Mouse (Mus musculus) neural tube, embryonic 12.5 days (tissue): ENCODE results near the gene Nrbp1. TPM values are rescaled to one million over a fixed set of nuclear protein-coding genes. Genes with fewer than 3 reads are reported as not detected.
"Not testable (repeated sequence)": the region's sequence is repeated elsewhere in the genome, so short reads cannot be mapped to it uniquely, and the experiment has no call there.

Source experiments
- ATAC-seq: fragments of 200-750 bp; cut with Nextera tagmentation; 2 replicates; pipeline ENCODE4 v1.8.0; 2017; ENCODE audit warnings: low read depth, mild to moderate bottlenecking, moderate TSS enrichment, moderate library complexity; ENCODE audit not compliant: low FRiP score
- H3K27ac ChIP-seq: fragments of 300-500 bp; sonication (generic); 2 replicates; pipeline ENCODE4 v1.5.1; 2016
- H3K27me3 ChIP-seq: fragments of 300-500 bp; sonication (generic); replicated peaks from 2 replicates; pipeline ENCODE4 v1.6.1; 2016; ENCODE audit warnings: mild to moderate bottlenecking
- H3K36me3 ChIP-seq: fragments of 300-500 bp; sonication (generic); 2 replicates; pipeline ENCODE4 v1.6.1; 2016; ENCODE audit warnings: mild to moderate bottlenecking
- H3K4me1 ChIP-seq: fragments of 300-500 bp; sonication (generic); 2 replicates; pipeline ENCODE4 v1.6.1; 2016
- H3K4me2 ChIP-seq: fragments of 300-500 bp; sonication (generic); replicated peaks from 2 replicates; pipeline ENCODE4 v1.6.1; 2016; ENCODE audit warnings: mild to moderate bottlenecking
- H3K4me3 ChIP-seq: fragments of 300-500 bp; sonication (generic); 2 replicates; pipeline ENCODE4 v1.5.1; 2016
- H3K9ac ChIP-seq: fragments of 300-500 bp; sonication (generic); 2 replicates; pipeline ENCODE4 v1.6.1; 2016; ENCODE audit warnings: mild to moderate bottlenecking
- H3K9me3 ChIP-seq: fragments of 300-500 bp; sonication (generic); 2 replicates; pipeline ENCODE4 v1.6.1; 2016; ENCODE audit warnings: mild to moderate bottlenecking
- WGBS: fragments of 180-500 bp; shearing (Covaris S2); methylation state at CpG from one replicate; pipeline ENCODE4 v1.1.7; 2016; 5-methylcytosine and 5-hydroxymethylcytosine counted together
- polyA plus RNA-seq: library from polyadenylated mRNA; unstranded; fragments of >200 nt; fragmentation: Nextera tagmentation; extraction: Ambion mirVana; gene quantifications from 2 replicates; pipeline ENCODE4 v1.2.1, GENCODE M21; 2016

Nrbp1 gene
- polyA plus RNA-seq, 1 experiment from 2014 or later: 150 TPM

DNA sequence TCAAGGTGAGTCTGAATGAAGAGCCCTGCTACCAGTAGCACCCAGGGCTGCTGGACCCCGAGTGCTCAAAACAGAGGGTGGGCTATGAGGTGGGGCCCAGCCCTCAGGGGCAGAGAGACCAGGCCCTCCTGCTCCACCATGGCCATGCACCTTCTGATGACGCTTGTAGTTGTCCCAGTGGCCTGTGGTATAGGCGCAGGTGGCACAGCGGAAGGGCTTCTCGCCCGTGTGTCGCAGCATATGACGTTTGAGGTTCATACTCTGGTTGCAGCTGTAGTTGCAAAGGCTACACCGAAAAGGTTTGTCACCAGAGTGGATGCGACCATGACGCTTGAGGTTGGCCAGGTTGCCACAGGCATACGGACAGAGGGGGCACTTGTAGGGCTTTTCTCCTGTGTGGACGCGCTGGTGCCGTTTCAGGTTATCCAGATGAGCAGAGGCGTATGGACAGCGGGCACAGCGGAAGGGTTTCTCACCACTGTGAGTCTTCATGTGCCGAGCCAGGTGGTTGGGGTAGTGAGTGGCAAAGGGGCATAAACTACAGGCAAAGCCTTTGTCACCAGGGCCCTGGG is 41.3 kb upstream of the Nrbp1 start:
- ATAC-seq: no peak
- peaks cover 84% of the 10 kb centered on the region for H3K36me3 ChIP-seq
- WGBS: 93% methylated on average over 19 of the region's 19 CpGs
- peaks cover 25% of the 10 kb centered on the region for H3K4me1 ChIP-seq
- no peak overlapping the region for H3K4me3 ChIP-seq
- H3K27me3 ChIP-seq: no peaks in the 10 kb centered on the region
- H3K27ac ChIP-seq: no peak overlapping the region
- peaks cover 5% of the 10 kb centered on the region for H3K9me3 ChIP-seq
- no peak overlapping the region for H3K9ac ChIP-seq
- H3K4me2 ChIP-seq: no peak overlapping the region

DNA sequence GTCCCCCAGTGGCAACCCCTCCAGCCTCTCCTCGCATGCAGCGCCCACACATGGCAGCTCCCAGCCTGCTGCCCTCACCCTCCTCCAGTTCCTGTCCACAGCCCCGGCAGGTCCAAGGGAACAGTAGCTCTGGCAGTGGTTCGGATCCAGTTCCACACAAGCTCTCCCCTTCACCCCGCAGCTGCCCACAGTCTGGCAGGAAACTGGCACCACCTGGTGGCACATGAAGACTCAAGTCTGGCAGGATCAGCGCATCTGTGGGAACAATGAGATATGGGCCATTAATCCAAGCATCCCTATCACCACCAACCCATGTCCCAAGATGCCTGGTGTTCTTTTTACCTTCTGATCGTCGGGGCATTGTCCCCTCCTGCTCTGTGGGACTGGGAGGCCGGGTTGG is 40.8 kb upstream of the Nrbp1 start:
- H3K27me3 ChIP-seq: no peaks in the 10 kb centered on the region
- H3K9ac ChIP-seq: peak overlapping the region; percentile 17; the same call in 1 of the 2 replicates
- H3K9me3 ChIP-seq: peaks cover 5% of the 10 kb centered on the region
- peaks cover 23% of the 10 kb centered on the region for H3K4me1 ChIP-seq
- no peak overlapping the region for H3K27ac ChIP-seq
- no peak for ATAC-seq
- 87% methylated on average over 9 of the region's 9 CpGs for WGBS
- 0 out of 2 replicates have a peak overlapping the region, but pooled peaks have one; percentile 0 for H3K4me3 ChIP-seq
- H3K4me2 ChIP-seq: peak overlapping the region; percentile 87; the same call in 1 of the 2 replicates
- H3K36me3 ChIP-seq: peaks cover 84% of the 10 kb centered on the region

DNA sequence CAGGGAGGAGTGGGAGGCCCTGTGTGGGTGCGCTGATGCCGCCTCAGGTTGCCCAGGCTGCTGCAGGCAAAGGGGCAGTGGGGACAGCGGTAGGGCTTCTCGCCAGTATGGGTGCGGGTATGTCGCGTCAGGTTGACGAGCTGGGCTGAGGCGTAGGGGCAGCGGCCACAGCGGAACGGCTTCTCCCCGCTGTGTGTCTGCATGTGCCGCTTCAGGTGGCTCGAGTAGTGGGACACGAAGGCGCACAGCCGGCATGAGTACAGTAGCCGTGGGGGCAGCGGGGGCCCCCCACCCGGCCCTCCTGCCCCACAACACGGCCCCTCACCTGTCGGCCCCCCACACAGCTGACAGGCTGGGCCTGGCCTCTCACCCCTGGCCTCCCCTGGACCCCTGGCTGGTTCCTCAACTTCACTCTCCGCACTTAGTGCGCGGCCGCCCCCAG is 40.3 kb upstream of the Nrbp1 start:
- Histone ChIP-seq H3K36me3 (peaks cover 84% of the 10 kb centered on the region), H3K4me2 (peak overlapping the region; percentile 87), H3K9me3 (peaks cover 5% of the 10 kb centered on the region), H3K9ac (peak overlapping the region; percentile 17; the same call in 1 of the 2 replicates), H3K4me3 (0 out of 2 replicates have a peak overlapping the region, but pooled peaks have one; percentile 0), H3K27ac (no peak overlapping the region), H3K4me1 (peaks cover 23% of the 10 kb centered on the region), H3K27me3 (no peaks in the 10 kb centered on the region)
- WGBS: 90% methylated on average over 27 of the region's 27 CpGs
- ATAC-seq: no peak

DNA sequence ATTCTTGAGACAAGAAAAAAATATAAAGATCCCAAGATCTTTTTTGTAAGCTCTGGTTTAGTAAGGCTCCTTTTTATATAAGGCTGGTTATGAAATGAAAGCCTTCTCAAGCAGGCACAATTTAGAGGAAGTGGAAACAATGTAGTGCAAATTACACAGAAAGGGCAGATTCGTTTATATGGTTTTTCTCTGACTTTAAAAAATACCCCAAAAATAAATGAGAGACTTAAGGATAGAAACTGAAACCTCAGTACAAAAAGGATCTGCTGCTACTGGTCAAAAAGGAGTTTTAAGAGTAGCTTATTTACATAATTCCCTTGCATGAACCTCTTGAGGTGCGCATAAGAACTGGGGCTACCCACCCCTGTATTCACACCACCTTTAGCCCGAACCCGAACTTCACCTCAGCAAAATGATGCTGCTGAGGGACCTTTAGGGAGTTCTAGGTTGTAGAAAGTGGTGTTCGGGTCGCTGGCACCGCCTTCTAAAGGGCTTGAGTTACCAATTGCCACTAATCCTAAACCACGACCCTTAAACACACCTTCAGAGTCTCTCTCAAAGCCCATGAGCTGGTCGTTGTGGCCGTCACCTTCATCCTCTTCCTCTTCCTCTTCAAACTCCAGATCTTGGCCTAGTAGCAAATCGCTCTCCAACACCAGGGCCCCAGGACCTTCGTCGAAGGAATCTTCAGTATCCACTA is 39.5 kb upstream of the Nrbp1 start:
- Histone ChIP-seq H3K4me1 (peaks cover 23% of the 10 kb centered on the region), H3K27me3 (no peaks in the 10 kb centered on the region), H3K27ac (peak overlapping the region; percentile 72; the same call in 1 of the 2 replicates), H3K4me3 (peak overlapping the region; percentile 88), H3K36me3 (peaks cover 83% of the 10 kb centered on the region), H3K4me2 (peak overlapping the region; percentile 87), H3K9ac (peak overlapping the region; percentile 88), H3K9me3 (peaks cover 5% of the 10 kb centered on the region)
- WGBS: 21% methylated on average over 13 of the region's 13 CpGs
- no peak for ATAC-seq

DNA sequence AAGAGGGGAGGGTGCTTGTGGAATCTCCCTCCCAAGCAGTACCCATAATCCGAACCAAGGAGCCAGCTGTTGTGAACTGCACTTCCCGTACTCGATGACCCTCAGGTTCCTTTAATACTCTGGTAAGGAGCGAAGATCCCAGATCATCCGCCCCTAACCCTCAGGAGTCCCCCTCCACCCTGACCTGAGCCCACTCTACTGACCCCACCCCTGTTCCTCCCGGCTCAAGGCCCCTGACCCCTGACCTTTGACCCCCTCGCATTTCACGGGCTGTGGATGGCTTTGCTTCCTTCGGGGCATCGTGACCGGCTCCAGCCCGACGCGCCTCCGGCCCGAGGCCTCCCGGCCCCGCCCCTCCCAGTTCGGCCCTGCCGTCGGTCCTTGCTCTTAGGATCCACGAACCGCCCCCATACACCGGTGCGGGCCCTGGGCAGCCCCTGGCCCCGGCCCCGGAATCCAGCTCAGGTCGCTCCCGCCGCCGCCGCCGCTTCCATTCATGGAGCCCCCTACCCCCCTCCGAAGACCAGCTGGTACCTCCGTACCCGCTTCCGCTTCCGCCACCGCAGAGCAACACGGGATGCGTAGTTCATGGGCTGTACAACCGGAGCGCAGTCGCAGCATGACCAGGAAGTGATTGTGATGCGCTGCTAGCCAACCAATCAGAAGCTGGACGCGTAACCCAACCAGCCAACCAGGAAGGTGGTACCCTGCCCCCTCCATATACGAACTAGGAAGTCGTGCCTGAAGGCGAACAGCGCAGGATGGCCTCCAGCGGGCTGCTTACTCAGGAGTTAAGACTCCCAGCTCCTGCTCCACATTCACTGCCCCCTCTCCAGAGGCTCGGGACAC is 38.7 kb upstream of the Nrbp1 start, which contains the start of gene Zfp513:
Zfp513 (minus strand) TSS at position 562 of the 849 bp plus-strand sequence.
- peaks cover 23% of the 10 kb centered on the region for H3K4me1 ChIP-seq
- WGBS: under 1% methylated on average over 53 of the region's 53 CpGs
- peaks cover 81% of the 10 kb centered on the region for H3K36me3 ChIP-seq

DNA sequence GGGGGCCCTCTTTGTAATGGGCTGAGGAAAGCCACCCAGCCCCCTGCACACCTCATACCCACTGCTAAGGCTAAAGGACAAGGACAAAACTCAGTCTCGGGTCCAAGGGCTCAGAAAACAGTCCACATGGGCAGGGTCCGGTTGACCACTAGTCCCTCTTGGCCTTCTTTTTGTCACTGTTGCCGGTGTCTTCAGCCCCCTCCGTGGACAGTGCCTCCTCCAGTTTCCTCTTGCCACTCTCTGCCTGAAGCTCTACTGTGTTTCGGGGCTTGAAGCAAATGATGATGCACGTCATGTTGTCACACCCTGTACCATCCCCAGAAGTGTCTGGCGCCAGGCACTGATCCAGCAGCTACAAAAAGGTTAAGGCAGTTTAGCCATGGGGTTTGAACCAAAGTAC is 37.7 kb upstream of the Nrbp1 start:
- H3K4me1 ChIP-seq: peaks cover 23% of the 10 kb centered on the region

More for the DNA sequence above, 38.7 kb upstream of the Nrbp1 start, which contains the start of gene Zfp513:
- Histone ChIP-seq H3K27me3 (no peaks in the 10 kb centered on the region), H3K4me2 (peak within 1 kb of the TSS; percentile 87), H3K9me3 (peaks cover 5% of the 10 kb centered on the region), H3K9ac (peak within 1 kb of the TSS; percentile 88), H3K4me3 (peak within 1 kb of the TSS; percentile 88), H3K27ac (peak within 1 kb of the TSS; percentile 72)
- ATAC-seq: peak; percentile 96

DNA sequence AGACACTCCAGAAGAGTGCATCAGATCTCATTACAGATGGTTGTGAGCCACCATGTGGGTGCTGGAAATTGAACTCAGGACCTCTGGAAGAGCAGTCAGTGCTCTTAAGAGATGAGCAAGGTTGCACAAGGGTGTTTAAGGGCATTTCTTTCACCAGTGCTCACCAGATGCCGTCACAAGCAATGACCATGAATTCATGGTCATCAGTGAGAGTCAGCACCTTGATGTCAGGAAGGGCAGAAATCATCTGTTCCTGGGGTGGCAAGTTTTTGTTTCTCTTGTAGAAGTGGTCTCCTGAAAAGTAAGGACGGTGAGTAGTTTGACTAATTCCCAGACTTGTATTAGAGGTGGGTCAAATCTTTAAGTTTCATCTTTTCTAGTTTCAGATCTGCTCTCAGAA is 36.8 kb upstream of the Nrbp1 start:
- Histone ChIP-seq H3K4me3 (no peak overlapping the region), H3K27me3 (no peaks in the 10 kb centered on the region), H3K9ac (no peak overlapping the region), H3K4me1 (peaks cover 23% of the 10 kb centered on the region), H3K27ac (no peak overlapping the region), H3K36me3 (peaks cover 74% of the 10 kb centered on the region), H3K4me2 (no peak overlapping the region), H3K9me3 (peaks cover 5% of the 10 kb centered on the region)
- ATAC-seq: no peak
- 91% methylated on average over 2 of the region's 2 CpGs for WGBS

More for the DNA sequence above, 37.7 kb upstream of the Nrbp1 start:
- Histone ChIP-seq H3K27ac (peak overlapping the region; percentile 62; the same call in 1 of the 2 replicates), H3K9ac (peak overlapping the region; percentile 47), H3K4me3 (peak overlapping the region; percentile 43), H3K27me3 (no peaks in the 10 kb centered on the region), H3K36me3 (peaks cover 81% of the 10 kb centered on the region), H3K9me3 (peaks cover 5% of the 10 kb centered on the region), H3K4me2 (peak overlapping the region; percentile 87)
- 84% methylated on average over 7 of the region's 7 CpGs for WGBS
- 0 out of 2 replicates have a peak, but pooled peaks have one; percentile 27 for ATAC-seq

DNA sequence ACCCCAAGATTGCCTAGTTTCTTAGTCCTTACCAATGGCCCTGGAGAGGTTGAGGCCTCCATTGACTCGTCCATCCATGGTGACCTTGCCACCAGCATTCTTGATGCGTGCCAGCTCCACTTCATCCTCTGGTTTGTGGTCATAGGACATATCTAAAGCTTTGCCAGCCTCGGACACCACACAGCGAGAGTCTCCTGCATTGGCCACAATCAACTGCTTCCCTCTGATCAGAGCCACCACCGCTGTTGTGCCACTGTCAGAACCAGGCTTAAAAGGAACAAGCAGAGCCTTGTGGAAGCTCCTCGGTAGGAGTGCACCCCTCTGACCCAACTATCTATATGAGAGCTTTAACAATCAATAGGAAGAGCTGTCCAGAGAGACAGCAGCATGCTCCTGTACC is 36.2 kb upstream of the Nrbp1 start:
- H3K36me3 ChIP-seq: peaks cover 68% of the 10 kb centered on the region
- H3K27me3 ChIP-seq: no peaks in the 10 kb centered on the region
- H3K4me1 ChIP-seq: peaks cover 23% of the 10 kb centered on the region
- H3K9me3 ChIP-seq: peaks cover 5% of the 10 kb centered on the region
- H3K27ac ChIP-seq: no peak overlapping the region
- H3K4me3 ChIP-seq: no peak overlapping the region; the same call in 1 of the 2 replicates
- H3K9ac ChIP-seq: no peak overlapping the region
- H3K4me2 ChIP-seq: no peak overlapping the region
- ATAC-seq: no peak
- 95% methylated on average over 6 of the region's 6 CpGs for WGBS

DNA sequence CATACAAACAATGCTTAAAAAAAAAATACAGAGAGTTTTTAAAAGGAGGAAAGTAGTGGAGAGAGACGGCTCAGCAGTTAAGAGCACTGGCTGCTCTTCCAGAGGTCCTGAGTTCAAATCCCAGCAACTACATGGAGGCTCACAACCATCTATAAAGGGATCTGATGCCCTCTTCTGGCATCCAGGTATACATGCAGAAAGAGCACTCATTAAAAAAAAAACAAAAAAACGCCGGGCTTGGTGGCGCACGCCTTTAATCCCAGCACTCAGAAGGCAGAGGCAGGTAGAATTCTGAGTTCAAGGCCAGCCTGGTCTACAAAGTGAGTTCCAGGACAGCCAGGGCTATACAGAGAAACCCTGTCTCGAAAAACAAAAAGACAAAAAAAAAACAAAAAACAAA is 24.1 kb upstream of the Nrbp1 start:
- ATAC-seq, H3K9ac ChIP-seq, H3K4me2 ChIP-seq, H3K27ac ChIP-seq, H3K9me3 ChIP-seq, H3K4me3 ChIP-seq, H3K4me1 ChIP-seq, H3K36me3 ChIP-seq, H3K27me3 ChIP-seq: not testable (repeated sequence)
- 95% methylated on average over 6 of the region's 6 CpGs for WGBS

DNA sequence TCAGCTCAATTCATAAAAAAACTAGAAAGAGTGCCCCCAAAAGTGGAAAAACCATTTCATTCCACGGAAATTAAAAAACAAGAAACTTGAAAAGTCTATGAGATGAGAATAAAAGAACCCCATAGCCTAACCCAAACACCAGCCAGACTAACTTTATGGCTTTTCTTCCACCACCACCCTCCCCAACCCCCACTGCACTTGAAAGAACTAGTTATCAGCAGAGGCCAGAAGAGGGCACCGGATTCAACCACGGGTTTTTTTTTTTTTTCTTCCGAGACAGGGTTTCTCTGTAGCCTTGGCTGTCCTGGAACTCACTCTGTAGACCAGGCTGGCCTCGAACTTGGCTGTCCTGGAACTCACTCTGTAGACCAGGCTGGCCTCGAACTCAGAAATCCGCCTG is 22.4 kb upstream of the Nrbp1 start:
- Histone ChIP-seq H3K4me3 (no peak overlapping the region), H3K9me3 (no peaks in the 10 kb centered on the region), H3K27me3 (no peaks in the 10 kb centered on the region), H3K36me3 (no peaks in the 10 kb centered on the region), H3K4me2 (no peak overlapping the region), H3K9ac (no peak overlapping the region), H3K27ac (no peak overlapping the region), H3K4me1 (peaks cover 6% of the 10 kb centered on the region)
- ATAC-seq: no peak
- WGBS: 63% methylated on average over 7 of the region's 7 CpGs

DNA sequence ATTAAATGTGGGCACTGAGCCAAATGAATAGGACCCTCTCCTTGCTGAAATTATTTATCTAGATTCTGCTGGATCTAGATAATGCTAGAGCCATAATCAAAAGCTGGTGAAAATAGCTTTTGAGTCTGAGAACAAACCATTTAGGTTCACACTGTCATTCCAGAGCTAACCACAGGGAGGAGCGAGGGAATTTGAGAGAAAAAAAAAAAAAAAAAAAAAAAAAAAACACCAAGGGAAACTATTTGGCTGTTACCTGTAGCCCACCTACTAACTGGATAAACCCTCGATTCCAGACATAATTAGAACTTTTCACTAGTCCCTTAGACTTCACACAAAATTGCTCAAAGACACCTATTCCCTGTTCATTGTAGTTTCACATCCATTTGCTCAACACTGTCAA is 21.6 kb upstream of the Nrbp1 start:
- H3K4me3 ChIP-seq: peak overlapping the region; percentile 18; the same call in 1 of the 2 replicates
- 3% methylated on average over 2 of the region's 2 CpGs for WGBS
- H3K36me3 ChIP-seq: no peaks in the 10 kb centered on the region
- no peak overlapping the region for H3K27ac ChIP-seq
- no peaks in the 10 kb centered on the region for H3K9me3 ChIP-seq
- peaks cover 6% of the 10 kb centered on the region for H3K4me1 ChIP-seq
- no peaks in the 10 kb centered on the region for H3K27me3 ChIP-seq
- ATAC-seq: no peak
- no peak overlapping the region for H3K9ac ChIP-seq
- peak overlapping the region; percentile 84 for H3K4me2 ChIP-seq

DNA sequence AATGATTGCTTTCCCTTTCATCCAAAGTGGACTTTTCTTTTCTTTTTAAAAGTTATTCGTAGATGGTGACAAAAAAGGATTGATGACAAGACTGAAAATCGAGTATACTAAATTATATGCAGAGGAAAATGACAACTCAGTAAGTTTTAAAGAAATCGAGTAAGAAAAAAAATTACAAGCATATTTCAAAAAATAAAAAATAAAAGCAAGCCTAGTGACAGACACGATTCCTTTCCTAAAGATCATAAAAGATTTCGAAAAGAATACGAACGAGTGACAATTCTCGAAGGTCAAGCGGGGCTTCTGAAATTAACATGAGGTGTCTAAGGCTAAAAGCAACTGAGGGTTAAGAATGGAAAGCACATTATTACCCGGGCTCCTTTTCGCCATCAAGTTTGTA is 21.2 kb upstream of the Nrbp1 start:
- no peak overlapping the region for H3K27ac ChIP-seq
- peak overlapping the region; percentile 96 for H3K4me3 ChIP-seq
- WGBS: 3% methylated on average over 11 of the region's 11 CpGs
- peaks cover 6% of the 10 kb centered on the region for H3K4me1 ChIP-seq
- H3K9ac ChIP-seq: peak overlapping the region; percentile 94
- H3K36me3 ChIP-seq: no peaks in the 10 kb centered on the region
- no peaks in the 10 kb centered on the region for H3K9me3 ChIP-seq
- H3K4me2 ChIP-seq: peak overlapping the region; percentile 84
- H3K27me3 ChIP-seq: no peaks in the 10 kb centered on the region
- ATAC-seq: no peak
